Mouse (Mus musculus): ENCODE measurements around the gene Fscn2. TPM values are rescaled to one million over a fixed set of nuclear protein-coding genes. Genes with fewer than 3 reads are reported as not detected.

Fscn2 gene
- polyA plus RNA-seq, 1 experiment from 2014 or later = 1.7 TPM

- no peak for DNase-seq
- 87% methylated on average over 6 of the region's 6 CpGs for WGBS
- Histone ChIP-seq H3K27me3 (ENCODE audit: control insufficient read depth, insufficient read depth, low read length) (no peaks in the 10 kb centered on the region), H3K27ac (replicated peaks; ENCODE audit: low read depth, low read length) (no peak overlapping the region), H3K4me1 (ENCODE audit: control insufficient read depth, insufficient read depth, low read length) (peaks cover 40% of the 10 kb centered on the region), H3K9me3 (ENCODE audit: control insufficient read depth, low read length) (no peaks in the 10 kb centered on the region), H3K4me2 (ENCODE audit: low read length) (no peak overlapping the region), H3K4me3 (replicated peaks; ENCODE audit: low read depth, low read length) (no peak overlapping the region), H3K36me3 (ENCODE audit: control insufficient read depth, insufficient read depth, low read length) (no peaks in the 10 kb centered on the region), H3K9ac (replicated peaks; ENCODE audit: low read length) (no peak overlapping the region)
- ATAC-seq (ENCODE audit: low FRiP score, low TSS enrichment) = no peak
Measured at GRCm38 (mm10) chr11:120362891-120363290, 1.6 kb downstream of the Fscn2 start.

DNA sequence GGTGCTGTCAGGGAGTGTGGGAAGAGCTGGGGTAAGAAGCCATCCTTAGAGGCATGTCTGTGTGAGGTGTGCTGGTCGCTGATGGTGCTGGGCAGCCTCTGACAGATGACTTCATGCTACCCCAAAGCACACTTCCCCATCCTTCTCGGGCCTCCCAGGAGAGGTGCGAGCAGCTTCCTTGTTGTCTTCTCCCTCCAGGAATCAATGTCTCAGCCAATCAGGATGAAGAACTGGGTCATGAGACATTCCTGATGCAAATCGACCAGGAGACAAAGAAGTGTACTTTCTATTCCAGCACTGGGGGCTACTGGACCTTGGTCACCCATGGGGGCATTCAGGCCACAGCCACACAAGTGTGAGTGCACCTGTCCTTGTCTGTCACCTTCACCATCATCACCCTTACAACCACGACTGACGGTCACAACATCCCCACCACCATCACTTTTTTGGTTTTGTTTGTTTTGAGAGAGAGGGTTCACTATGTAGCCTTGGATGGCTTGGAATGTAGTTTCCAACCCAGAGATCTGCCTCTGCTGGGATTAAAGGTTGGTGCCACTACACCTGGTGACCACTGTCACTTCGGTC, 5.2 kb downstream of the Fscn2 start:
- Histone ChIP-seq H3K27ac (replicated peaks; ENCODE audit: low read depth, low read length) (peak overlapping the region; percentile 55; the same call in 1 of the 2 replicates), H3K27me3 (ENCODE audit: control insufficient read depth, insufficient read depth, low read length) (no peaks in the 10 kb centered on the region), H3K9ac (replicated peaks; ENCODE audit: low read length) (no peak overlapping the region), H3K4me3 (replicated peaks; ENCODE audit: low read depth, low read length) (no peak overlapping the region), H3K4me2 (ENCODE audit: low read length) (peak overlapping the region; percentile 8), H3K36me3 (ENCODE audit: control insufficient read depth, insufficient read depth, low read length) (peaks cover 28% of the 10 kb centered on the region), H3K4me1 (ENCODE audit: control insufficient read depth, insufficient read depth, low read length) (peaks cover 22% of the 10 kb centered on the region), H3K9me3 (ENCODE audit: control insufficient read depth, low read length) (no peaks in the 10 kb centered on the region)
- ATAC-seq (ENCODE audit: low FRiP score, low TSS enrichment) (no peak), DNase-seq (peak; percentile 52)
- 33% methylated on average over 7 of the region's 7 CpGs for WGBS

DNA sequence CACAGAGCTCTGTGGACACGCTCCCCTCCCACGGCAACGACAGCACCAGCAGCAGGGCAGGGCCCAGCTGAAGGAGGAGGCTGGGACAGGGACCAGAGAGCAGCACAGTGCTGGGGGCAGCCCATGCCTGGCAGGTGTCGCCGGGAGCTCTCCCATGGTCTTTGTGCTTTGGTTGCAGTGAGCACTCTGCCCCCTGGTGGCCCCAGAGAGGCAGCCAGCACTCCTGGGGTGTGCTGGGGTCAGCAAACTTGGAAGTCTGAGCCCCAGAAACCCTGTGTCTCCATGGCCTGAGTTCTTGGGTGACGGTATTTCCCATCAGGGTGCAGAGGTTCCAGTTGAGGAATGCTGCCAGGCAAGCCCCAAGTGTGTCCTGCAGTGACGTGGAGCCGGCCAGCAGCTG, 8.3 kb downstream of the Fscn2 start:
- peak overlapping the region; percentile 2; the same call in 1 of the 2 replicates for H3K27ac ChIP-seq (replicated peaks; ENCODE audit: low read depth, low read length)
- H3K9ac ChIP-seq (replicated peaks; ENCODE audit: low read length) = no peak overlapping the region; the same call in 1 of the 2 replicates
- H3K36me3 ChIP-seq (ENCODE audit: control insufficient read depth, insufficient read depth, low read length) = peaks cover 59% of the 10 kb centered on the region
- H3K4me2 ChIP-seq (ENCODE audit: low read length) = no peak overlapping the region
- ATAC-seq (ENCODE audit: low FRiP score, low TSS enrichment) = peak; percentile 39; the same call in 1 of the 2 replicates
- WGBS = 34% methylated on average over 8 of the region's 8 CpGs
- peak; percentile 79 for DNase-seq
- no peaks in the 10 kb centered on the region for H3K9me3 ChIP-seq (ENCODE audit: control insufficient read depth, low read length)
- H3K4me3 ChIP-seq (replicated peaks; ENCODE audit: low read depth, low read length) = no peak overlapping the region
- H3K27me3 ChIP-seq (ENCODE audit: control insufficient read depth, insufficient read depth, low read length) = no peaks in the 10 kb centered on the region
- H3K4me1 ChIP-seq (ENCODE audit: control insufficient read depth, insufficient read depth, low read length) = peaks cover 22% of the 10 kb centered on the region

- ATAC-seq (ENCODE audit: low FRiP score, low TSS enrichment) (no peak), DNase-seq (no peak)
- H3K4me3 ChIP-seq (replicated peaks; ENCODE audit: low read depth, low read length) = no peak overlapping the region
- H3K36me3 ChIP-seq (ENCODE audit: control insufficient read depth, insufficient read depth, low read length) = peaks cover 86% of the 10 kb centered on the region
- H3K9ac ChIP-seq (replicated peaks; ENCODE audit: low read length) = no peak overlapping the region
- no peaks in the 10 kb centered on the region for H3K9me3 ChIP-seq (ENCODE audit: control insufficient read depth, low read length)
- 61% methylated on average over 13 of the region's 13 CpGs for WGBS
- no peak overlapping the region for H3K27ac ChIP-seq (replicated peaks; ENCODE audit: low read depth, low read length)
- peaks cover 17% of the 10 kb centered on the region for H3K4me1 ChIP-seq (ENCODE audit: control insufficient read depth, insufficient read depth, low read length)
- H3K4me2 ChIP-seq (ENCODE audit: low read length) = no peak overlapping the region
- H3K27me3 ChIP-seq (ENCODE audit: control insufficient read depth, insufficient read depth, low read length) = no peaks in the 10 kb centered on the region
Measured at GRCm38 (mm10) chr11:120373025-120373424, 11.7 kb downstream of the Fscn2 start.

GRCm38 (mm10) chr11:120373820-120374586, 12.7 kb downstream of the Fscn2 start:
- H3K4me1 ChIP-seq (ENCODE audit: control insufficient read depth, insufficient read depth, low read length) = peaks cover 19% of the 10 kb centered on the region
- H3K36me3 ChIP-seq (ENCODE audit: control insufficient read depth, insufficient read depth, low read length) = peaks cover 81% of the 10 kb centered on the region
- 93% methylated on average over 23 of the region's 23 CpGs for WGBS
- ATAC-seq (ENCODE audit: low FRiP score, low TSS enrichment) (no peak), DNase-seq (no peak)
- no peak overlapping the region for H3K4me3 ChIP-seq (replicated peaks; ENCODE audit: low read depth, low read length)
- H3K9me3 ChIP-seq (ENCODE audit: control insufficient read depth, low read length) = no peaks in the 10 kb centered on the region
- no peak overlapping the region for H3K9ac ChIP-seq (replicated peaks; ENCODE audit: low read length)
- no peak overlapping the region for H3K27ac ChIP-seq (replicated peaks; ENCODE audit: low read depth, low read length)
- no peaks in the 10 kb centered on the region for H3K27me3 ChIP-seq (ENCODE audit: control insufficient read depth, insufficient read depth, low read length)
- no peak overlapping the region for H3K4me2 ChIP-seq (ENCODE audit: low read length)

DNA sequence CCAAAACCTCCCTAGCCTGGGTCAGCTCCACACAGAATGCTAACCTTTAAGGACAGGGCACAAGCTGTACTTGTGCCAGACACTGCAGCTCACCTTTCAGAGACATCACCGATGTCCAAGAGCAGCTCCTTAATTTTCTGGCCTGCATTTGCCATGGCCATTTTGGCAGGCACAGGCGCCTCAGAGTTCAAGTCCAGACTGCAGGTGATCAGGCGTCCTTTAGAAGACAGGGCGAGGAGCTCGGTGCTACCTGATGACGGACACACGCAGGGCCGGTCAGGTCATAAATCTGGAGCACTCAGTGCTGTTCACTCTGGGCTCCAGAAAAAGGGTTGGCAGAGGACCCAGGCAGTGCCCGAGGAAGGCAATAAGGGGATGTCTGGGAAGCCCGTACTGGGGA, 14.0 kb downstream of the Fscn2 start:
- ATAC-seq (ENCODE audit: low FRiP score, low TSS enrichment) = no peak
- peaks cover 74% of the 10 kb centered on the region for H3K36me3 ChIP-seq (ENCODE audit: control insufficient read depth, insufficient read depth, low read length)
- no peak overlapping the region for H3K4me3 ChIP-seq (replicated peaks; ENCODE audit: low read depth, low read length)
- DNase-seq = no peak
- 96% methylated on average over 10 of the region's 10 CpGs for WGBS
- H3K4me2 ChIP-seq (ENCODE audit: low read length) = no peak overlapping the region
- H3K4me1 ChIP-seq (ENCODE audit: control insufficient read depth, insufficient read depth, low read length) = peaks cover 16% of the 10 kb centered on the region
- H3K27ac ChIP-seq (replicated peaks; ENCODE audit: low read depth, low read length) = no peak overlapping the region
- no peaks in the 10 kb centered on the region for H3K27me3 ChIP-seq (ENCODE audit: control insufficient read depth, insufficient read depth, low read length)
- no peaks in the 10 kb centered on the region for H3K9me3 ChIP-seq (ENCODE audit: control insufficient read depth, low read length)
- H3K9ac ChIP-seq (replicated peaks; ENCODE audit: low read length) = no peak overlapping the region

- no peak overlapping the region for H3K27ac ChIP-seq (replicated peaks; ENCODE audit: low read depth, low read length)
- H3K4me1 ChIP-seq (ENCODE audit: control insufficient read depth, insufficient read depth, low read length) = peaks cover 16% of the 10 kb centered on the region
- peak overlapping the region; percentile 82; the same call in 1 of the 2 replicates for H3K4me3 ChIP-seq (replicated peaks; ENCODE audit: low read depth, low read length)
- peak overlapping the region; percentile 85; the same call in 1 of the 2 replicates for H3K9ac ChIP-seq (replicated peaks; ENCODE audit: low read length)
- peaks cover 75% of the 10 kb centered on the region for H3K36me3 ChIP-seq (ENCODE audit: control insufficient read depth, insufficient read depth, low read length)
- DNase-seq (no peak), ATAC-seq (ENCODE audit: low FRiP score, low TSS enrichment) (no peak)
- no peaks in the 10 kb centered on the region for H3K27me3 ChIP-seq (ENCODE audit: control insufficient read depth, insufficient read depth, low read length)
- H3K9me3 ChIP-seq (ENCODE audit: control insufficient read depth, low read length) = no peaks in the 10 kb centered on the region
- H3K4me2 ChIP-seq (ENCODE audit: low read length) = peak overlapping the region; percentile 86
- WGBS = 90% methylated on average over 17 of the region's 17 CpGs
Measured at GRCm38 (mm10) chr11:120376302-120377160, 15.2 kb downstream of the Fscn2 start.

GRCm38 (mm10) chr11:120377337-120377736, 16.0 kb downstream of the Fscn2 start:
- Histone ChIP-seq H3K36me3 (ENCODE audit: control insufficient read depth, insufficient read depth, low read length) (peaks cover 75% of the 10 kb centered on the region), H3K9ac (replicated peaks; ENCODE audit: low read length) (peak overlapping the region; percentile 85), H3K9me3 (ENCODE audit: control insufficient read depth, low read length) (no peaks in the 10 kb centered on the region), H3K27ac (replicated peaks; ENCODE audit: low read depth, low read length) (peak overlapping the region; percentile 79), H3K27me3 (ENCODE audit: control insufficient read depth, insufficient read depth, low read length) (no peaks in the 10 kb centered on the region), H3K4me2 (ENCODE audit: low read length) (peak overlapping the region; percentile 86), H3K4me3 (replicated peaks; ENCODE audit: low read depth, low read length) (peak overlapping the region; percentile 82), H3K4me1 (ENCODE audit: control insufficient read depth, insufficient read depth, low read length) (peaks cover 16% of the 10 kb centered on the region)
- no peak for DNase-seq
- ATAC-seq (ENCODE audit: low FRiP score, low TSS enrichment) = no peak
- 71% methylated on average over 10 of the region's 10 CpGs for WGBS
